Mouse (Mus musculus) heart, adult 11 months (tissue): ENCODE data around the gene Sprr4.
A peak's percentile ranks its signal among the peaks of the same experiment; 100 is the strongest.

Source experiments
- DNase-seq: peaks from one replicate; pipeline ENCODE4 v3.0.0; 2022

The Sprr4 gene

DNA sequence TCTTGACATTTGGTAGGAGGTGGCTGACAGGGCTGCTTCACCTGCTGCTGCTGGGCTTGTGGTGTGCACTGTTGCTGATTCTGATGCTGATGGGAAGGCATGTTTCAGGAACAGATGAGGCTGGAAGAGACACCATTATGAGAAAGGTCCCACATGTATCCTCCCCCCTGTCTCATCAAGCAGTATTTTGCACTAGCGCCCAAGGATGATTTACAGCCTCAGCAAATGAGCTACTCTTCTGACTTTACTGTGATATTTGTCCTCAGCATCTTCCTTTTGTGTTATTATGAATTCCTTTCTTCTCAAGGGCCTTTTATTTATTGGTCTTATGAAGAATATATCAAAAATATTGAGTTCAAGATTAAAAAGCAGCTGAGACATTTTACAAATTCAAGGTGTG lies at the start of gene Sprr4:
Sprr4 (minus strand) TSS at position 101 of the 400 bp plus-strand sequence.
- peak; percentile 41 for DNase-seq

DNA sequence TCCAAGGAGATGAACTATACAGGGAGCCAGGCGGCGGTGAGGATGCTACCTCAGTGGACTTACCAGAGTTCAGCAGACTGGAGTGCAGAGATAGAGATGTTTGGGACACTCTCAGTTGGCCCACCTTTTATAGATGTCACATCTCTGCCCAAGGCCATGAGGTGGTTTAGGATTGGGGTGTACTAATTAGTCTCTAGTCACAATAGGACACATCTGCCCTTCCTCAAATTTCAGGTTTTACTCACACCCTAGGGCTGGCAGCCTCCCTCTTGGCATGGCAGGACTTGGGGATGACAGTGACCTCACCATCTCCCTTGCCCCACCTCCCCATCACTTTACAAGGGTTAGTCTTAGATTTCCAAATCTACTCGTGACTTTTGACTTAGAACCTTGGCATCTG lies 34.1 kb upstream of the Sprr4 start, which contains the start of gene 2310046K23Rik:
2310046K23Rik (minus strand) TSS at position 101 of the 400 bp plus-strand sequence.
- no peak for DNase-seq

GRCm38 (mm10) chr3:92512325-92512724 lies 12.0 kb upstream of the Sprr4 start:
- DNase-seq, result no peak

GRCm38 (mm10) chr3:92510786-92511185 lies 10.5 kb upstream of the Sprr4 start:
- DNase-seq, result no peak

GRCm38 (mm10) chr3:92508185-92508584 lies 7.9 kb upstream of the Sprr4 start:
- no peak for DNase-seq

- no peak for DNase-seq
These were observed 3.2 kb upstream of the Sprr4 start for GRCm38 (mm10) chr3:92503528-92503927.

DNA sequence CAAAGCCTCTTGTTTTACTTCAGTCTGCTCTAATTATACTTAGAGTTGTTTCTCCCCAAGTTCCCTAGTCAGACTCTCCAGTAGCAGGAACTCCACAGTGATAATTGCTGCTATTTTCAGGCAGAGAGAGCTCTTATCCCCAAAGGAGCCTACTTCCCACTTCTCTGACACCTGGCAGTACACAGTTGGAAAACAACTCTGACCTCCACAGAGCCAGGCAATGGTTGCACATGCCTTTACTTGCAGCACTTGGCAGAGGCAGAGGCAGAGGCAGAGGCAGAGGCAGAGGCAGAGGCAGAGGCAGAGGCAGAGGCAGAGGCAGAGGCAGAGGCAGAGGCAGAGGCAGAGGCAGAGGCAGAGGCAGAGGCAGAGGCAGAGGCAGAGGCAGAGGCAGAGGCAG lies 10.0 kb downstream of the Sprr4 start:
- DNase-seq, result peak; percentile 92

GRCm38 (mm10) chr3:92486307-92486706 lies 14.0 kb downstream of the Sprr4 start:
- DNase-seq, result peak; percentile 14

DNA sequence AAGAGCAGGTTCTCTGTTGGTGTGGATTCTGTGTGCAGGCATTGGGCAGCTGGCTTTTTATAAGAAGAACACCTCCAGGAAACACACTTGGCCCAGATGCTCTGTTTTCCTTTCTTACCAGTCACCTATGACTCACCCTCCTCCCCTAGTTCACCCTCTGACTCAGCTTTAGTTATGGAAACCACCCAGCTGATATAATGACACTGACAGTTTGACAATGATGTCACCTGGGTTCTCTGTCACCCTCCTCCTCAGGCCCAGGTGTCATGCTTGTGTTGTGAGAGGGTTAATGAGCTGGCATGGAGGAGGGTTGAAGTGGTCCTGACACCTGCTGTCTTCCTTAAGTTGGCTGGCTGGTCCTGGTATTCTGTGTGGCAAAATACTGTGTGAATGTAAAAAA lies 14.4 kb downstream of the Sprr4 start, which contains the start of gene Sprr1a:
Sprr1a (minus strand) TSS at position 33 of the 400 bp plus-strand sequence.
- DNase-seq, result peak; percentile 63

DNA sequence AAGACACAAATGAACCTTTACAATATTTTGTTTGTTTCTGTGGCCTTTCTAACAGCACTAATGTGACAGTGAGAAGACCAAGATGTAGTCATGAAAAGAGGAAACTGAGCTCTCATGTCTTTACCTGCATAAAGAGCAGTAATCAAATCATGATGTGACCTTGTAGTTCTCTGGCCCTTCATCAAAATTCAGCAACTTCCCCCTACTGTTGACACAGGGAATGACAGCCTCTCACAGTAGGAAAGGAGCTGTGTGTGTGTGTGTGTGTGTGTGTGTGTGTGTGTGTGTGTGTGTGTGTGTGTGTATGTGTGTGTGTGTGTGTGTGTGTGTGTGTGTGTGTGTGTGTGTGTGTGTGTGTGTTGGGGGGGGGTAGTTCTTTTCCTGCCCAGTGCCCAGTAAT lies 19.0 kb downstream of the Sprr4 start:
- peak; percentile 14 for DNase-seq

DNA sequence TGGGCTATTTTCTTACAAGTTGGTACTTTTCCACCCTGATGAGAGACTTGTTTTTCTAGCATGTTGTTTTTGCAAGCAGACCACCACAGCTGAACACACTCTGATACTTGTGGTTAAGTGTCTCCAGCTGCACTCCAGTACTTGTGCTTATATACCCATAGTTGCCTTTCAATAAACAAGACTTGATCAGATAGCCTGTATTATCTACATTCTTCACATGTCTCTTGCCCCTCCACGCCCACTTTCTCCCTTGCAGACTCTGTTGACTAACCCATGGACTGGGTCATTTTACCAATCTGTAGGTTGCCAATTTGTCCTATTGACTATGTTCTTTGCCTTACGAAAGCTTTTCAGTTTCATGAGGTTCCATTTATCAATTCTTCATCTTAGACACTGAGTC lies 30.2 kb downstream of the Sprr4 start:
- no peak for DNase-seq

DNA sequence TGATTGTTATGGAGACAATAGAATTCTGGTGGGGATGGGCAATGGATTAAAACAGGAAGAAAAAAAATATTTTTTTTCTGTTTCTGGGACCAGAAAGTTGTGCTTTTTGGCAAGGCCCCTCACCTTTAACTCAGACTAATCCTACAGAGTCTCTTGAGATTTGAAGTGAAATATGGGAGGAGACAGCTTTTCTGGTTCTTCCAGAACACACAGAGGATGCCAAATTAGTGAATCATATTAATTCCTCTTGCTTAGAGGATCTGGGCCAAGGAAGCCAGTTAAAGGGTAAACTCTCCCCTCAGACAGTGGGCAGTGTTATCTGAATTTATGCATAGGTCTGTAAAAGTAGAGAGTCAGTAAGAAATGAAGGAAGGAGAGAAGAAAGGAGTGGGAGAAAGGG lies 32.9 kb downstream of the Sprr4 start:
- peak; percentile 16 for DNase-seq

GRCm38 (mm10) chr3:92466576-92466975 lies 33.7 kb downstream of the Sprr4 start:
- DNase-seq, result peak; percentile 3

GRCm38 (mm10) chr3:92458620-92459019 lies 41.7 kb downstream of the Sprr4 start, which contains the start of gene Sprr3:
Sprr3 (minus strand) TSS chr3:92458720.
- DNase-seq, result no peak

- DNase-seq, result no peak
These were observed 45.1 kb downstream of the Sprr4 start for GRCm38 (mm10) chr3:92455151-92455550.
